Mouse (Mus musculus): ENCODE data around the gene Ehd3. TPM values are rescaled to one million over a fixed set of nuclear protein-coding genes. Genes with fewer than 3 reads are reported as not detected.
A peak's percentile ranks its signal among the peaks of the same experiment; 100 is the strongest.

Gene Ehd3
- not detected in 2 replicates for polyA plus RNA-seq (2012; ENCODE audit: insufficient read depth, insufficient read length, missing spikeins)

DNA sequence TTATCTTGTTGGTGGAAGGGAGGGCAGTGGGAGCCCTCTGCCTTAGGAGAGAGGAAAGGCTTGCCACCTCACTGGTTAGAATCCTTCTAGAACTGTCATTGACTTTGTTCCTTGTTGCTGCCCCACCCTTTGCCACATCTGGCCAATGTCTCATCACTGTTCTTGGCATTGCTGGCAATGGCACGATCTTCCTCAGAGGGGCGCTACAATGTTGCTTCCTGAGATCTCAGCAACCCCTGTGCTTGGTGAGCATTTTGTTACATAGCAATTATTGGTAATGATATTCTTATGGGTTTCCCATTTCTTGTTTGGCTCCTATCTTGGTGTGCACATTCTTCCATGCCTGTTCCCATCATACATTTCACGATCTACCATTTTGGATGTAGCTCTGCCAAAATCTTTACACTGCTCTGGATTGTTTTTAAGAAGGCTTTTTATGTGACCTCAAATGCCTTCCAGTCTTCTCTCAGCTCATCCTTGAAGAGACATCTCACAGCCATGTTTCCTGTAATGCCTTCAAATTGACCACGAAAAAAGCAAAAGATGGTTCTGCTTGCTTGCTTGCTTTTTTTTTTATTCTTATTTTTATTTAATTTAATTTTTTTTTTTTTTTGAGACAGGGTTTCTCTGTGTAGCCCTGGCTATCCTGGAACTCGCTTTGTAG lies at the start of gene Ehd3:
Ehd3 (plus strand) TSS at position 614 of the 664 bp plus-strand sequence.
- no peaks in the 10 kb centered on the region for H3K4me1 ChIP-seq (ENCODE audit: control insufficient read depth, insufficient read depth, low read length)
- H3K4me3 ChIP-seq (ENCODE audit: insufficient read depth, low read length): 0 out of 2 replicates have a peak within 1 kb of the TSS, but pooled peaks have one; percentile 9
- no peak within 1 kb of the TSS for H3K27ac ChIP-seq (ENCODE audit: insufficient read depth, low read depth, low read length)
- TF ChIP-seq POLR2A (IDR thresholded peaks at IDR 0.05; ENCODE audit: borderline replicate concordance, low read depth, low read length) (no peak), CTCF (IDR thresholded peaks at IDR 0.05; ENCODE audit: low read depth, low read length) (no peak)

DNA sequence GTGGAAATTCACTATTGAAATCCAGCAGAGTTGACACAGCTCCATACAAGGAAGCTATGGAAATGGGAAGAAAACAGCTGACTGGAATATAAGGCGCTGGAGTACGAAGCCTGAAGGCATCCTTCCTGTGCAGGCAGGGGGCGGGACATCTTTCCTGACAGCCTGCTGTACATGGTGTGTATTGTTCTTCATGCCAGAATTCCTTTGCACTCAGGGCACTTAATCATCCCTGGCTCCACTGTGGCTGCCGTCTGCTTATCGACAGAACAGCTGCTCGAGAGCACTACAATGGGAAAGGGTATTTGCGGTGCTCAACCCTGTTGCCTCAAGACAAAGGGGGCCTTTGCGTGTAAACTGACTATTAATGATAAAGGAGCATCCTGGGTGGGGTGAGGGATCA lies 33.0 kb upstream of the Ehd3 start:
- no peak overlapping the region for H3K27ac ChIP-seq (ENCODE audit: insufficient read depth, low read depth, low read length)
- H3K4me3 ChIP-seq (ENCODE audit: insufficient read depth, low read length): no peak overlapping the region
- no peak for TF ChIP-seq CTCF (IDR thresholded peaks at IDR 0.05; ENCODE audit: low read depth, low read length)
- no peak for TF ChIP-seq POLR2A (IDR thresholded peaks at IDR 0.05; ENCODE audit: borderline replicate concordance, low read depth, low read length)
- H3K4me1 ChIP-seq (ENCODE audit: control insufficient read depth, insufficient read depth, low read length): no peaks in the 10 kb centered on the region

- no peak overlapping the region for H3K27ac ChIP-seq (ENCODE audit: insufficient read depth, low read depth, low read length)
- no peak for TF ChIP-seq CTCF (IDR thresholded peaks at IDR 0.05; ENCODE audit: low read depth, low read length)
- no peak for TF ChIP-seq POLR2A (IDR thresholded peaks at IDR 0.05; ENCODE audit: borderline replicate concordance, low read depth, low read length)
Measured at GRCm38 (mm10) chr17:73786642-73787311, 17.2 kb upstream of the Ehd3 start.

GRCm38 (mm10) chr17:73790284-73791020 lies 13.5 kb upstream of the Ehd3 start:
- TF ChIP-seq CTCF (IDR thresholded peaks at IDR 0.05; ENCODE audit: low read depth, low read length) (no peak), POLR2A (IDR thresholded peaks at IDR 0.05; ENCODE audit: borderline replicate concordance, low read depth, low read length) (no peak)
- H3K4me1 ChIP-seq (ENCODE audit: control insufficient read depth, insufficient read depth, low read length): no peaks in the 10 kb centered on the region
- no peak overlapping the region for H3K4me3 ChIP-seq (ENCODE audit: insufficient read depth, low read length)
- H3K27ac ChIP-seq (ENCODE audit: insufficient read depth, low read depth, low read length): no peak overlapping the region

More at GRCm38 (mm10) chr17:73786642-73787311, 17.2 kb upstream of the Ehd3 start:
- no peaks in the 10 kb centered on the region for H3K4me1 ChIP-seq (ENCODE audit: control insufficient read depth, insufficient read depth, low read length)
- H3K4me3 ChIP-seq (ENCODE audit: insufficient read depth, low read length): no peak overlapping the region

GRCm38 (mm10) chr17:73796789-73797188 lies 7.1 kb upstream of the Ehd3 start:
- no peak overlapping the region for H3K27ac ChIP-seq (ENCODE audit: insufficient read depth, low read depth, low read length)
- H3K4me3 ChIP-seq (ENCODE audit: insufficient read depth, low read length): no peak overlapping the region
- TF ChIP-seq POLR2A (IDR thresholded peaks at IDR 0.05; ENCODE audit: borderline replicate concordance, low read depth, low read length) (no peak), CTCF (IDR thresholded peaks at IDR 0.05; ENCODE audit: low read depth, low read length) (no peak)
- H3K4me1 ChIP-seq (ENCODE audit: control insufficient read depth, insufficient read depth, low read length): no peaks in the 10 kb centered on the region

- Histone ChIP-seq H3K27ac (ENCODE audit: insufficient read depth, low read depth, low read length) (no peak overlapping the region), H3K4me1 (ENCODE audit: control insufficient read depth, insufficient read depth, low read length) (no peaks in the 10 kb centered on the region), H3K4me3 (ENCODE audit: insufficient read depth, low read length) (no peak overlapping the region)
- TF ChIP-seq POLR2A (IDR thresholded peaks at IDR 0.05; ENCODE audit: borderline replicate concordance, low read depth, low read length): no peak
- no peak for TF ChIP-seq CTCF (IDR thresholded peaks at IDR 0.05; ENCODE audit: low read depth, low read length)
Measured at GRCm38 (mm10) chr17:73797706-73798105, 6.2 kb upstream of the Ehd3 start.

DNA sequence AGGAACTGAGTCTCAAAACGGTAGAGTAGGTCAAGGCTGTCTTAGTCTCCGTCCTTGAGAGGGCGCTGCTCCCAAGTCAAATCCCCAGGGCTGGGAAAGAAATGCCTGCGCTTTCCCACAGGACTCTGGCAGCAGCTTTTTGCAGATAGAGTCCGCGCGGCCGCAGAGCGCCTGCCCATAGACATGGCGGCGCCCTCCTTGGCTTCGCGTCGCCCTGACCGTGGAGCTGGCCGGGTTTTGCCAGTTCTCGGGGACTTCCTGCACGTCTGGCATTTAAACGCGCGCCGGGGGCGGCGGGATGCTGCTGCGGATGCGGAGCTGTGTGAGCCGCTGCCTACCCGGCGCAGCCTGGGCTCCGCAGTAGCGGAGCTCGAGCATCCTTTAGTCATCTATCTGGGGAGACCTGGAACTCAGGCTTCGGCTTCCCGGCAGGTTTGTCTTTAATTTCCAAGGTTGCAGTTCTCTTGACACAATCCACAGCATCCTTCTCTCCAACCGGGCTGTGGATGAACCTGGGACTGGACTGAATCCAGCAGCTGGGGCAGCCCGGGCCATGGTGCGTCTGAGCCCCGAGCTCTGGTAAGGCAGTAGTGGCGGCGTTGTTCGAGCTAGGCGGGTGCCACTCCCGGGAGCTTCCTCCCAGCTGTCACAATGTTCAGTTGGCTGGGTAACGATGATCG lies 798 bp downstream of the Ehd3 start:
- Histone ChIP-seq H3K4me3 (ENCODE audit: insufficient read depth, low read length) (0 out of 2 replicates have a peak overlapping the region, but pooled peaks have one; percentile 9), H3K4me1 (ENCODE audit: control insufficient read depth, insufficient read depth, low read length) (no peaks in the 10 kb centered on the region), H3K27ac (ENCODE audit: insufficient read depth, low read depth, low read length) (no peak overlapping the region)
- no peak for TF ChIP-seq CTCF (IDR thresholded peaks at IDR 0.05; ENCODE audit: low read depth, low read length)
- no peak for TF ChIP-seq POLR2A (IDR thresholded peaks at IDR 0.05; ENCODE audit: borderline replicate concordance, low read depth, low read length)

GRCm38 (mm10) chr17:73806331-73806730 lies 2.4 kb downstream of the Ehd3 start:
- Histone ChIP-seq H3K27ac (ENCODE audit: insufficient read depth, low read depth, low read length) (no peak overlapping the region), H3K4me1 (ENCODE audit: control insufficient read depth, insufficient read depth, low read length) (no peaks in the 10 kb centered on the region), H3K4me3 (ENCODE audit: insufficient read depth, low read length) (no peak overlapping the region)
- TF ChIP-seq CTCF (IDR thresholded peaks at IDR 0.05; ENCODE audit: low read depth, low read length) (no peak), POLR2A (IDR thresholded peaks at IDR 0.05; ENCODE audit: borderline replicate concordance, low read depth, low read length) (no peak)

GRCm38 (mm10) chr17:73807211-73807610 lies 3.3 kb downstream of the Ehd3 start:
- H3K27ac ChIP-seq (ENCODE audit: insufficient read depth, low read depth, low read length): no peak overlapping the region
- no peak overlapping the region for H3K4me3 ChIP-seq (ENCODE audit: insufficient read depth, low read length)

More at GRCm38 (mm10) chr17:73807211-73807610, 3.3 kb downstream of the Ehd3 start:
- TF ChIP-seq POLR2A (IDR thresholded peaks at IDR 0.05; ENCODE audit: borderline replicate concordance, low read depth, low read length): no peak
- TF ChIP-seq CTCF (IDR thresholded peaks at IDR 0.05; ENCODE audit: low read depth, low read length): no peak
- H3K4me1 ChIP-seq (ENCODE audit: control insufficient read depth, insufficient read depth, low read length): no peaks in the 10 kb centered on the region
